Mouse (Mus musculus) embryonic fibroblast, embryonic 13.5 days (primary cell): Measurements from ENCODE around the gene Fh1.

Experiments
- CTCF ChIP-seq: IDR thresholded peaks from 2 replicates; pipeline ENCODE4 v1.5.1; 2011; ENCODE audit warnings: mild to moderate bottlenecking, control low read depth, low read length, moderate library complexity, borderline replicate concordance; ENCODE audit not compliant: insufficient read depth
- POLR2A ChIP-seq: IDR thresholded peaks from 2 replicates; pipeline ENCODE4 v1.6.1; 2011; ENCODE audit warnings: low read depth, mild to moderate bottlenecking, control low read depth, low read length, moderate library complexity

DNA sequence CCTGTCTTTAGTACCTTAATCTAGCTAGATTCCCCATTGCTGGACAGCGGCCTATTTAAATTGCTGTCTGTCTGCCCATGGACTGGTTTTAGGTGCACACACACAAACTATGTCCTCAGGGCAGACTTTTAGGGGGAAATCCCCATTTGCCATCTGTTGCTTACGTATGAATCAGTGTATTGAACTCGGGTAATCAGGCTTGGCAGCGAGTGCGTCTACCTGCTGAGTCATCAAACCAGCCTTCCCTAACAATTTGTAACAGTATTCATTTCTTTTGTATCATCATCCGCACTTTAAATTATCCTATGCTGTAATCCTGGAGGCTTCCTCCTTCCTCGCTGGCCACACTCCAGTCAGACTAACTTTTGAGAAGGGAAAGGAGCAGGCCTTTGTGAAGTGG is 44.6 kb upstream of the Fh1 start:
- TF ChIP-seq POLR2A (no peak), CTCF (no peak)
